Mouse (Mus musculus) G1E (cell line): ENCODE measurements at regions not wholly inside any gene's neighbourhood (a gene's known extent, or its start where the extent isn't known, plus 50 kb on each side); places are given as distances from the start of the nearest gene placed in this dataset.

Source experiments
- ATAC-seq: 2 replicates; pipeline ENCODE4 v1.8.0; 2016; ENCODE audit warnings: mild to moderate bottlenecking; ENCODE audit not compliant: insufficient number of reproducible peaks, poor library complexity, low FRiP score, severe bottlenecking; ENCODE audit errors: extremely low read depth
- DNase-seq: peaks from one replicate; pipeline ENCODE4 v3.0.0; 2012; ENCODE audit warnings: low spot score
- H3K27me3 ChIP-seq: 2 replicates; pipeline ENCODE4 v1.6.1; 2012; ENCODE audit warnings: mild to moderate bottlenecking, low read length, inconsistent platforms; ENCODE audit not compliant: insufficient read depth
- H3K36me3 ChIP-seq: replicated peaks from 2 replicates; pipeline ENCODE3; 2012; ENCODE audit warnings: mild to moderate bottlenecking, inconsistent platforms
- H3K4me1 ChIP-seq: 2 replicates; pipeline ENCODE4 v1.6.1; 2012; ENCODE audit warnings: low read depth, low read length, inconsistent platforms, mixed read lengths; ENCODE audit not compliant: insufficient read depth
- H3K4me3 ChIP-seq: 2 replicates; pipeline ENCODE4 v1.5.1; 2012; ENCODE audit warnings: low read depth, mild to moderate bottlenecking, inconsistent platforms, low read length, moderate library complexity, mixed read lengths
- H3K9me3 ChIP-seq: replicated peaks from 2 replicates; pipeline ENCODE4 v1.6.1; 2012; ENCODE audit warnings: inconsistent platforms
- CTCF ChIP-seq: IDR thresholded peaks from 2 replicates; pipeline ENCODE4 v1.5.1; 2012; ENCODE audit warnings: low read depth, low read length, inconsistent platforms, mixed read lengths
- GATA1 ChIP-seq: IDR thresholded peaks from 2 replicates; pipeline ENCODE4 v1.6.1; 2012; ENCODE audit warnings: borderline replicate concordance, low read length, inconsistent platforms, mixed read lengths
- GATA2 ChIP-seq: IDR thresholded peaks from 2 replicates; pipeline ENCODE4 v1.6.1; 2012; ENCODE audit warnings: low read depth, low read length, inconsistent platforms, borderline replicate concordance
- POLR2AphosphoS5 ChIP-seq: IDR thresholded peaks from 2 replicates; pipeline ENCODE4 v1.6.1; 2012; ENCODE audit warnings: low read depth, low read length, inconsistent platforms; ENCODE audit not compliant: insufficient replicate concordance
- TAL1 ChIP-seq: conservative IDR thresholded peaks from 2 replicates; pipeline ENCODE4 v1.6.1; 2012; ENCODE audit warnings: low read depth, low read length, inconsistent platforms, mixed read lengths

- no peaks in the 10 kb centered on the region for H3K9me3 ChIP-seq
- ATAC-seq (no peak), DNase-seq (no peak)
- TF ChIP-seq POLR2AphosphoS5, result no peak
- no peak for TF ChIP-seq TAL1
- no peak for TF ChIP-seq GATA1
- TF ChIP-seq GATA2, result no peak
- no peak for TF ChIP-seq CTCF
- H3K4me3 ChIP-seq, result no peak overlapping the region
- H3K4me1 ChIP-seq, result peaks cover 3% of the 10 kb centered on the region; the same call in 1 of the 2 replicates
- no peaks in the 10 kb centered on the region for H3K36me3 ChIP-seq
- peaks cover 31% of the 10 kb centered on the region for H3K27me3 ChIP-seq
Observed at GRCm38 (mm10) chr8:10754232-10754985, 253.8 kb downstream of the Irs2 start.

- TF ChIP-seq POLR2AphosphoS5 (no peak), TAL1 (no peak), GATA1 (no peak), GATA2 (no peak), CTCF (no peak)
- H3K4me1 ChIP-seq, result peaks cover 3% of the 10 kb centered on the region; the same call in 1 of the 2 replicates
- H3K27me3 ChIP-seq, result peaks cover 33% of the 10 kb centered on the region
- DNase-seq, result no peak
- no peak for ATAC-seq
- H3K36me3 ChIP-seq, result no peaks in the 10 kb centered on the region
- H3K4me3 ChIP-seq, result no peak overlapping the region
- H3K9me3 ChIP-seq, result no peaks in the 10 kb centered on the region
Observed at GRCm38 (mm10) chr8:10753056-10753455, 255.2 kb downstream of the Irs2 start.

- peaks cover 47% of the 10 kb centered on the region for H3K27me3 ChIP-seq
- no peak overlapping the region for H3K4me3 ChIP-seq
- ATAC-seq (no peak), DNase-seq (no peak)
- no peaks in the 10 kb centered on the region for H3K9me3 ChIP-seq
- H3K36me3 ChIP-seq, result no peaks in the 10 kb centered on the region
- H3K4me1 ChIP-seq, result no peaks in the 10 kb centered on the region
- no peak for TF ChIP-seq TAL1
- no peak for TF ChIP-seq GATA2
- TF ChIP-seq GATA1, result no peak
- TF ChIP-seq POLR2AphosphoS5, result no peak
- no peak for TF ChIP-seq CTCF
Observed at GRCm38 (mm10) chr8:10747150-10747549, 261.1 kb downstream of the Irs2 start.

- no peaks in the 10 kb centered on the region for H3K9me3 ChIP-seq
- TF ChIP-seq GATA1, result no peak
- TF ChIP-seq TAL1, result no peak
- TF ChIP-seq GATA2, result no peak
- no peak for TF ChIP-seq CTCF
- no peak for DNase-seq
- no peaks in the 10 kb centered on the region for H3K36me3 ChIP-seq
- H3K27me3 ChIP-seq, result peaks cover 46% of the 10 kb centered on the region
- no peaks in the 10 kb centered on the region for H3K4me1 ChIP-seq
- ATAC-seq, result no peak
- H3K4me3 ChIP-seq, result no peak overlapping the region; the same call in 1 of the 2 replicates
Observed at GRCm38 (mm10) chr8:10743241-10743640, 265.0 kb downstream of the Irs2 start.

GRCm38 (mm10) chr8:10740837-10741236 is 267.4 kb downstream of the Irs2 start:
- no peak for DNase-seq

GRCm38 (mm10) chr8:10738486-10739081 is 269.7 kb downstream of the Irs2 start:
- ATAC-seq (no peak), DNase-seq (no peak)
- H3K4me1 ChIP-seq, result 0 out of 2 replicates have a peak, but pooled peaks cover 2% of the 10 kb centered on the region
- TF ChIP-seq CTCF (no peak), POLR2AphosphoS5 (no peak), TAL1 (no peak), GATA1 (no peak), GATA2 (no peak)
- H3K27me3 ChIP-seq, result peaks cover 52% of the 10 kb centered on the region
- H3K9me3 ChIP-seq, result no peaks in the 10 kb centered on the region
- no peaks in the 10 kb centered on the region for H3K36me3 ChIP-seq
- no peak overlapping the region for H3K4me3 ChIP-seq

More at GRCm38 (mm10) chr8:10740837-10741236, 267.4 kb downstream of the Irs2 start:
- H3K27me3 ChIP-seq, result peaks cover 55% of the 10 kb centered on the region
- ATAC-seq, result no peak
- no peaks in the 10 kb centered on the region for H3K36me3 ChIP-seq
- TF ChIP-seq CTCF, result no peak
- no peak for TF ChIP-seq GATA2
- no peak for TF ChIP-seq TAL1
- TF ChIP-seq GATA1, result no peak
- TF ChIP-seq POLR2AphosphoS5, result no peak
- no peaks in the 10 kb centered on the region for H3K9me3 ChIP-seq
- H3K4me1 ChIP-seq, result no peaks in the 10 kb centered on the region
- no peak overlapping the region for H3K4me3 ChIP-seq
